Mouse (Mus musculus): Measurements from ENCODE around the gene Rps18. TPM values are rescaled to one million over a fixed set of nuclear protein-coding genes. Genes with fewer than 3 reads are reported as not detected.
A peak's percentile ranks its signal among the peaks of the same experiment; 100 is the strongest.
"Not testable (repeated sequence)": the region's sequence is repeated elsewhere in the genome, so short reads cannot be mapped to it uniquely, and the experiment has no call there.

Rps18 gene
- 1,510 and 1,549 TPM in 2 replicates for polyA plus RNA-seq (2015; fragmentation: Nextera tagmentation; extraction: Ambion mirVana)

DNA sequence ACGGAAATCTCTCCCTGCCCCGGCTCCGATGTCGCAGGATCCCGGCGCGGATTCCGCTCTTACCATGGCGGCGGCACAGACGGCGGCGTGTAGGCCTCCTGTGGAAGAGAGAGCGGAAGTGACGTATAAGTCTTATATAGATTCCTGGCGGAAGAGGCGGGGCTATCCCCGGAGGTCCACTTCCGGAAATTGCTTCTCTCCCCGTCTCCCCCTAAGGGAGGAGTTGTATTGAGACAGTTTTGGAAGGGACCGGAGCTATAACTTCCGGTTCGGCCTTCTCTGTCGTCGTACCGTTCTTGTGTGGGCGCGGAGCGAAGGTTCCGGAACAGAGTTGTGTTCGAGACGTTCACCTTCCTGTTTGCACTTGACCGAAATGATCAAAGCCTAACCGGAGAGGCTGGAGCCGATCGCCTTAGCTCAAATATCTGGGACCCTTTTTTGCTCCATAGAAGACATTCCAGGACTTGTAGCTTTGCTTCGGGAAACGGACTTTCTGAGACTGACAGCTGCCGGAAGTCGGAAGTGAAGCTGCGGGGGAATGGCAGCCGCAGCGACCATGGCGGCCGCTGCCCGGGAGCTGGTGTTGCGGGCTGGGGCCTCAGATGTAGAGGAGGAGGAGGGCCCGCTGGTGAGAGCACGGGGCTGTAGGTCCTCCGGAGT, at the start of gene Rps18, which contains the start of gene Vps52:
Rps18 (minus strand) TSS at position 447 of the 660 bp plus-strand sequence.
Vps52 (plus strand) TSS at position 258 of the 660 bp plus-strand sequence.
- H3K9me3 ChIP-seq (ENCODE audit: low read length) = no peaks in the 10 kb centered on the region
- peak within 1 kb of the TSS; percentile 83 for H3K4me3 ChIP-seq (ENCODE audit: low read depth, low read length)
- WGBS (ENCODE audit: insufficient replicate concordance) = 0% methylated on average over 50 of the region's 50 CpGs
- DNase-seq (peak; percentile 96), ATAC-seq (peak; percentile 88)
- TF ChIP-seq CTCF (IDR thresholded peaks at IDR 0.05; ENCODE audit: low read depth) = peak; percentile 40
- peak; percentile 74 for TF ChIP-seq EP300 (IDR thresholded peaks at IDR 0.05; ENCODE audit: low read depth)
- H3K9ac ChIP-seq (replicated peaks) = peak within 1 kb of the TSS; percentile 92
- H3K4me2 ChIP-seq (ENCODE audit: low read depth, low read length) = peak within 1 kb of the TSS; percentile 96
- H3K27ac ChIP-seq (ENCODE audit: low read depth) = peak within 1 kb of the TSS; percentile 93
- no peaks in the 10 kb centered on the region for H3K27me3 ChIP-seq (ENCODE audit: insufficient read depth, low read length)
- H3K36me3 ChIP-seq (replicated peaks; ENCODE audit: insufficient read depth, low read length) = peaks cover 49% of the 10 kb centered on the region
- H3K4me1 ChIP-seq (ENCODE audit: insufficient read depth) = peaks cover 36% of the 10 kb centered on the region

DNA sequence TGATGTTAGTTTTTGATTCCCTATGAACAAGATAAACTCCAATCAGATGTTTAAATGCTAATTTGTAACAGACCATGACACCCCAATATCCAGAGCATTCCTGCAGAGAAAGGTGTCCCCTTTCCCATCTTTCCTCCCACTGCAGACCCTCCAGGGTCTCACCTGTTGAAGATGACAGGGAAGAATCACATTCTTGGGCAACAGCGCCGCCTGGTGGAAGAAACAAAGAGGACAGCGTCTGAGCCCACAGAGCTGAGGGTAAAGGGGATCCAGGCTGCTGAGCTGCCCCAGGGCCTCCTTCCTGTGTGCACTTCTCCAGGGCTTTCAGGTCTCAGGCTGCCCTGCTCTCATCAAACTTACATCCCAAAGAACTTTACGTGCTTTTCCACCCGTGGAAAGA, 47.6 kb upstream of the Rps18 start:
- Histone ChIP-seq H3K27ac (ENCODE audit: low read depth) (no peak overlapping the region), H3K4me3 (ENCODE audit: low read depth, low read length) (no peak overlapping the region), H3K4me1 (ENCODE audit: insufficient read depth) (peaks cover 11% of the 10 kb centered on the region), H3K36me3 (replicated peaks; ENCODE audit: insufficient read depth, low read length) (no peaks in the 10 kb centered on the region), H3K27me3 (ENCODE audit: insufficient read depth, low read length) (no peaks in the 10 kb centered on the region), H3K9me3 (ENCODE audit: low read length) (no peaks in the 10 kb centered on the region), H3K9ac (replicated peaks) (no peak overlapping the region), H3K4me2 (ENCODE audit: low read depth, low read length) (no peak overlapping the region)
- TF ChIP-seq CTCF (IDR thresholded peaks at IDR 0.05; ENCODE audit: low read depth) = peak; percentile 90
- no peak for TF ChIP-seq EP300 (IDR thresholded peaks at IDR 0.05; ENCODE audit: low read depth)
- 6% methylated on average over 5 of the region's 5 CpGs for WGBS (ENCODE audit: insufficient replicate concordance)
- peak; percentile 66 for DNase-seq
- ATAC-seq = no peak

DNA sequence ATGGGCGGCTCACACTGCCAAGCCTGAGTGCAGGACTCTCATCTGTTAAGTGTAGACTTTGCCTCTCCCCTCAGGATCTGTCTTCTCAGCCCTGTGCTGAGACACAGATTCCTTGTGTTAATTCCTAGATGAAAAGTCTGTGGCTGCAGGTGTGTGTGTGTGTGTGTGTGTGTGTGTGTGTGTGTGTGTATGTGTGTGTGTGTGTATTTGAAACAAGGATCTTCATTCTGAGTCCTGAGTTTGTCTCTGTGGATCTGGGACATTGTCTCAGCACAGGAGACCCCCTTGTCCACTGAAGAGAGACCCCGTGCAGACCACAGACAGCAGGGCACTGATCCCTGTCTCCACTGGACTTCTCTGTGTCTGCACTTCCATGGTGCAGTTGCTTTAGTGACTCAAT, 45.0 kb upstream of the Rps18 start:
- Histone ChIP-seq H3K9ac (replicated peaks) (peak overlapping the region; percentile 86; the same call in 1 of the 2 replicates), H3K4me2 (ENCODE audit: low read depth, low read length) (peak overlapping the region; percentile 98), H3K4me1 (ENCODE audit: insufficient read depth) (peaks cover 11% of the 10 kb centered on the region), H3K4me3 (ENCODE audit: low read depth, low read length) (peak overlapping the region; percentile 88; the same call in 1 of the 2 replicates)
- ATAC-seq; H3K27ac ChIP-seq (ENCODE audit: low read depth); H3K9me3 ChIP-seq (ENCODE audit: low read length); H3K27me3 ChIP-seq (ENCODE audit: insufficient read depth, low read length); H3K36me3 ChIP-seq (replicated peaks; ENCODE audit: insufficient read depth, low read length); DNase-seq: not testable (repeated sequence)
- WGBS (ENCODE audit: insufficient replicate concordance) = 45% methylated on average over 2 of the region's 2 CpGs

DNA sequence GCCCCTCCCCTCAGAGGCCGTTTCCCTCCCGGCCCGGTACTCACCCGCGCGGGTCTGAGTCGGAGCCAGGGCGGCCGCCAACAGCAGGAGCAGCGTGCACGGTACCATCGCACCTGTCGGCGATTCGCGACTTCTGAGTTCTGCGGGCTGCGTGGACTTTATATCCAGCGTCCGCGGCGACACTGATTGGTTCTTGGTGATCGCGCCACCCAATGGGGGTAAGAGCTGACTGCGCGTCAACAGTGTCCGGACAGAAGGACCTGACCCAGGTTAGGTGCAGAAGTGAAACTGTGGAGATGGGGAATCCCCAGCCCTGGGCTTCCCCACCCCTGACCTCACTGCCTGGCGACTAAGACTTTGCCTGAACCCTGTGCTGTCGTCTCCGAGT, 44.3 kb upstream of the Rps18 start, which contains the start of gene H2-K1:
H2-K1 (minus strand) TSS at position 198 of the 388 bp plus-strand sequence.
- Histone ChIP-seq H3K9ac (replicated peaks) (peak within 1 kb of the TSS; percentile 86), H3K4me2 (ENCODE audit: low read depth, low read length) (peak within 1 kb of the TSS; percentile 98), H3K4me1 (ENCODE audit: insufficient read depth) (peaks cover 11% of the 10 kb centered on the region), H3K27me3 (ENCODE audit: insufficient read depth, low read length) (no peaks in the 10 kb centered on the region), H3K27ac (ENCODE audit: low read depth) (peak within 1 kb of the TSS; percentile 83), H3K36me3 (replicated peaks; ENCODE audit: insufficient read depth, low read length) (peaks cover 6% of the 10 kb centered on the region), H3K9me3 (ENCODE audit: low read length) (no peaks in the 10 kb centered on the region), H3K4me3 (ENCODE audit: low read depth, low read length) (peak within 1 kb of the TSS; percentile 88)
- no peak for TF ChIP-seq CTCF (IDR thresholded peaks at IDR 0.05; ENCODE audit: low read depth)
- TF ChIP-seq EP300 (IDR thresholded peaks at IDR 0.05; ENCODE audit: low read depth) = no peak
- DNase-seq (peak; percentile 92), ATAC-seq (peak; percentile 94)
- 2% methylated on average over 29 of the region's 30 CpGs for WGBS (ENCODE audit: insufficient replicate concordance)

DNA sequence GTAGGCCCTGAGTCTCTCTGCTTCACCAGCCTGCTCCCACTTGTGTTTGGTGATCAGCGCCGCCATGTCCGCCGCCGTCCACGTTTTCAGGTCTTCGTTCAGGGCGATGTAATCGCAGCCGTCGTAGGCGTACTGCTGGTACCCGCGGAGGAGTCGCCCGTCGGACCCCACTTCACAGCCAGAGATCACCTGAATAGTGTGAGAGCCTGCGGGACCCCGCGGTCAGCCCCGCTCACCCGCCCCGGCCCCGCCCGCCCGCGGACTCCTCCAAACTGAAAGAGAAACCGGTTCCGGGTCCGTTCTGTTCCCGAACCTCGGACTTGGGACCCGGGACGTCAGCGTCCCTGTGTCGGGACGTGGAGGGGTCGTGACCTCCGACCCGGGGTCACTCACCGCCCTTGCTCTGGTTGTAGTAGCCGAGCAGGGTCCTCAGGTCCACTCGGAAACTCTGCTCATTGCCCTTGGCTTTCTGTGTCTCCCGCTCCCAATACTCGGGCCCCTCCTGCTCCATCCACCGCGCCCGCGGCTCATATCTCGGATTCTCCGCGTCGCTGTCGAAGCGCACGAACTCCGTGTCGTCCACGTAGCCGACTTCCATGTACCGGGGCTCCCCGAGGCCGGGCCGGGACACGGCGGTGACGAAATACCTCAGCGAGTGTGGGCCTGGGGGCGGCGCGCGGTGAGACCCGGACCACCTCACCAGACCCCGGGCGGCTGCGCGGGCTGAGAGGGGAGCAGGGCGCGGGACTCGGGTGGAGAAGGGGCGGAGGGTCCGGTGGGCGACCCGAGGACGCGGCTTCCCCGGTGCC, 43.7 kb upstream of the Rps18 start:
- H3K36me3 ChIP-seq (replicated peaks; ENCODE audit: insufficient read depth, low read length) = peaks cover 6% of the 10 kb centered on the region
- peak overlapping the region; percentile 86 for H3K9ac ChIP-seq (replicated peaks)
- 2% methylated on average over 83 of the region's 87 CpGs for WGBS (ENCODE audit: insufficient replicate concordance)
- TF ChIP-seq CTCF (IDR thresholded peaks at IDR 0.05; ENCODE audit: low read depth) (no peak), EP300 (IDR thresholded peaks at IDR 0.05; ENCODE audit: low read depth) (no peak)
- H3K27ac ChIP-seq (ENCODE audit: low read depth) = peak overlapping the region; percentile 83
- DNase-seq (peak; percentile 62), ATAC-seq (peak; percentile 54)
- no peaks in the 10 kb centered on the region for H3K9me3 ChIP-seq (ENCODE audit: low read length)
- H3K4me2 ChIP-seq (ENCODE audit: low read depth, low read length) = peak overlapping the region; percentile 98
- no peaks in the 10 kb centered on the region for H3K27me3 ChIP-seq (ENCODE audit: insufficient read depth, low read length)
- peak overlapping the region; percentile 88 for H3K4me3 ChIP-seq (ENCODE audit: low read depth, low read length)
- H3K4me1 ChIP-seq (ENCODE audit: insufficient read depth) = peaks cover 11% of the 10 kb centered on the region

DNA sequence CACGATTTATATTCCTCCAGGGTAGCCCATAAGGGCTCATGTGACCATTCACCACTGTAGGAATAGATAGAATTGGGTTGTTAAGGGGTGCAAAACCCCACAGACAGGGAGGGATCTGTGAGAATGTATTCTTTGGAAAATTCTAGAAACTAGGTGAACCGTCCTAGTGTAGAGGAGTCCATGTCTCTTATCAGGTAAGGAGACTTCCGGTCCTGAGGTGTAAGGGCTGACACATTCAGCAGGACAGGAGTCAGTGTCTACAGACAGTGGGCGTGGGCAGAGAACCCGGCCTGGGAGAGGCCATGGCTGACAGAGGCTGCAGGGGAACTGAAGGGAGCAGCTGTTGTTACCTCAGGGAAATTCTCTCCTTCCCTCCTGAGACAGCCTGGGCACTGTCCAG, 42.9 kb upstream of the Rps18 start:
- not testable (repeated sequence) for DNase-seq; H3K27ac ChIP-seq (ENCODE audit: low read depth); H3K36me3 ChIP-seq (replicated peaks; ENCODE audit: insufficient read depth, low read length); H3K4me3 ChIP-seq (ENCODE audit: low read depth, low read length); H3K9ac ChIP-seq (replicated peaks); H3K9me3 ChIP-seq (ENCODE audit: low read length); ATAC-seq; H3K27me3 ChIP-seq (ENCODE audit: insufficient read depth, low read length)
- peak overlapping the region; percentile 98; the same call in 1 of the 2 replicates for H3K4me2 ChIP-seq (ENCODE audit: low read depth, low read length)
- H3K4me1 ChIP-seq (ENCODE audit: insufficient read depth) = peaks cover 11% of the 10 kb centered on the region
- WGBS (ENCODE audit: insufficient replicate concordance) = 43% methylated on average over 5 of the region's 5 CpGs

DNA sequence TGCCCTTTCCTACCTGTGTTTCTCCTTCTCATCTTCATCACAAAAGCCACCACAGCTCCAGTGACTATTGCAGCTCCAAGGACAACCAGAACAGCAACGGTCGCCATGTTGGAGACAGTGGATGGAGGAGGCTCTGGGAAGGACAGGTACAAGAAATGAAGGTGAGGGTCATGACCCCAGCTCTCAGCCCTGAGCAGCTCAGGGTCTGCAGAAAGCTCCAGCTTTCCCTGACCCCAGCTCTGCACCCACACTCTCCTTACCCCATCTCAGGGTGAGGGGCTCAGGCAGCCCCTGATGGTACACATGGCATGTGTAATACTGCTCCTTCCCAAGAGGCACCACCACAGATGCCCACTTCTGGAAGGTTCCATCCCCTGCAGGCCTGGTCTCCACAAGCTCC, 41.2 kb upstream of the Rps18 start:
- ATAC-seq; DNase-seq; H3K36me3 ChIP-seq (replicated peaks; ENCODE audit: insufficient read depth, low read length); H3K9ac ChIP-seq (replicated peaks); H3K9me3 ChIP-seq (ENCODE audit: low read length); H3K27me3 ChIP-seq (ENCODE audit: insufficient read depth, low read length); H3K4me2 ChIP-seq (ENCODE audit: low read depth, low read length); H3K27ac ChIP-seq (ENCODE audit: low read depth); H3K4me3 ChIP-seq (ENCODE audit: low read depth, low read length): not testable (repeated sequence)
- H3K4me1 ChIP-seq (ENCODE audit: insufficient read depth) = peaks cover 11% of the 10 kb centered on the region
- WGBS (ENCODE audit: insufficient replicate concordance) = 82% methylated on average over 2 of the region's 2 CpGs
